Mouse (Mus musculus) forebrain, embryonic 12.5 days (tissue): ENCODE measurements around the gene Tmem59. TPM values are rescaled to one million over a fixed set of nuclear protein-coding genes. Genes with fewer than 3 reads are reported as not detected.

Source experiments
- ATAC-seq: fragments of 200-750 bp; cut with Nextera tagmentation; 2 replicates; pipeline ENCODE4 v1.8.0; 2017; ENCODE audit warnings: moderate TSS enrichment; ENCODE audit not compliant: low FRiP score
- H3K27ac ChIP-seq: fragments of 300-500 bp; sonication (generic); 2 replicates; pipeline ENCODE4 v1.5.1; 2016; ENCODE audit warnings: mild to moderate bottlenecking
- H3K27me3 ChIP-seq: fragments of 300-500 bp; sonication (generic); 2 replicates; pipeline ENCODE4 v1.6.1; 2016; ENCODE audit warnings: mild to moderate bottlenecking
- H3K36me3 ChIP-seq: fragments of 300-500 bp; sonication (generic); replicated peaks from 2 replicates; pipeline ENCODE4 v1.6.1; 2016; ENCODE audit warnings: mild to moderate bottlenecking
- H3K4me1 ChIP-seq: fragments of 300-500 bp; sonication (generic); 2 replicates; pipeline ENCODE4 v1.6.1; 2016
- H3K4me2 ChIP-seq: fragments of 300-500 bp; sonication (generic); 2 replicates; pipeline ENCODE4 v1.6.1; 2016; ENCODE audit warnings: mild to moderate bottlenecking, moderate library complexity
- H3K4me3 ChIP-seq: fragments of 300-500 bp; sonication (generic); replicated peaks from 2 replicates; pipeline ENCODE4 v1.5.1; 2016; ENCODE audit warnings: mild to moderate bottlenecking
- H3K9ac ChIP-seq: fragments of 300-500 bp; sonication (generic); 2 replicates; pipeline ENCODE4 v1.6.1; 2016; ENCODE audit warnings: mild to moderate bottlenecking
- H3K9me3 ChIP-seq: fragments of 300-500 bp; sonication (generic); 2 replicates; pipeline ENCODE4 v1.6.1; 2016
- WGBS: fragments of 180-500 bp; shearing (Covaris S2); methylation state at CpG from one replicate; pipeline ENCODE4 v1.1.7; 2016; 5-methylcytosine and 5-hydroxymethylcytosine counted together
- polyA plus RNA-seq: library from polyadenylated mRNA; unstranded; fragments of >200 nt; fragmentation: Nextera tagmentation; extraction: Ambion mirVana; gene quantifications from 2 replicates; pipeline ENCODE4 v1.2.1, GENCODE M21; 2016

The Tmem59 gene
- polyA plus RNA-seq, 1 experiment from 2014 or later, result 289 TPM

DNA sequence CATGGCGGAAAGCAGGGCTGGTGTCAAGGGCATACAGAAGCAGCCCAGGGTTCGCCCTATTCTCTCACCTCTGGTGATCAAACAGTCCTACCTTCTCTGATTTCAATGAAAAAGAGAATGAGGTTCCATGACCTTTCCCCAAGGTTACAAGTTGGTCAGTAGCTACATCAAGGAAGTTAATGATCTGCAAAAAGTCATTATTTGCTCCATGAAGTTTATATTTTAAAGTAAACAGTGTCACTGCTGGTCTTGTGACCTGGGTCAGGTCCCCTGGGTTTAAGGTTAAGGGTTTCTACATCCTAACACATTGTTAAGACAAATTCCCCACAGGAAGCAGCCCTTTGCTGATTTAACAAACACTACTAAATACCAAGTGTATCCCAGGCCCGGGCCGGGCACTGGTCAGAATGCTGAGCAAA is 21.2 kb upstream of the Tmem59 start:
- Histone ChIP-seq H3K27me3 (no peaks in the 10 kb centered on the region), H3K27ac (no peak overlapping the region), H3K4me2 (no peak overlapping the region), H3K4me3 (no peak overlapping the region), H3K36me3 (peaks cover 22% of the 10 kb centered on the region; the same call in 1 of the 2 replicates), H3K4me1 (no peaks in the 10 kb centered on the region), H3K9me3 (no peaks in the 10 kb centered on the region), H3K9ac (no peak overlapping the region)
- no peak for ATAC-seq
- 95% methylated on average over 4 of the region's 4 CpGs for WGBS

DNA sequence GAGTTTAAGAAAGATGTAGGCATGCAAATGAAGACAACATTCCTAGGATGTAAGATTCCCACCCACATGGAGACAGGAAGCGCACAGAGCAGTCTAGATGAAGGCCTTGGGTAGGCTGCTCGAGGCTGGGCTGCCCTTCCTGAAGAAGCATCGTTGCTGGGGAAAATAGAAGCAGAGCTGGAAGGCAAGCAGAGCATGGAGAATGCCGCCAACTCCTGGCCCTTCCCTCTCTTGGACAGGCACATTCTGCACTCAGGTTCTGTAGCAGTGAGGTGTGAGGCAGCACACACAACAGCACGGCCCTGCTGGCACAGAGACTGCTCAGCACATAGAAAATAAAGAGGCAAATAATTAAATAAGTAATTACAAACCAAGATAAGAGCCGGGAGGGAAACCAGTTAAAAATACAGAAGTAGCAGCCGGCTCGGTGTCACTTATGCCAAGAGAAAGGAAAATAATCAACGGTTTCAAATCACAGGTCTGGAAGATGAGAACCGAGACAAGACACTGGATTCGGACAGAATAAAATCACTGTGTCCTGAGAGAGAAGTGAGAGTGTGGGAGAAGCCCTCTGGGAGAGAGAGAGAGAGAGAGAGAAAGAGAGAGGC is 18.9 kb upstream of the Tmem59 start:
- WGBS, result 92% methylated on average over 11 of the region's 11 CpGs
- H3K27ac ChIP-seq, result no peak overlapping the region
- H3K9me3 ChIP-seq, result no peaks in the 10 kb centered on the region
- H3K9ac ChIP-seq, result no peak overlapping the region
- H3K4me3 ChIP-seq, result no peak overlapping the region
- H3K27me3 ChIP-seq, result no peaks in the 10 kb centered on the region
- 0 out of 2 replicates have a peak, but pooled peaks cover 5% of the 10 kb centered on the region for H3K4me1 ChIP-seq
- no peak overlapping the region for H3K4me2 ChIP-seq
- no peak for ATAC-seq
- peaks cover 16% of the 10 kb centered on the region; the same call in 1 of the 2 replicates for H3K36me3 ChIP-seq

DNA sequence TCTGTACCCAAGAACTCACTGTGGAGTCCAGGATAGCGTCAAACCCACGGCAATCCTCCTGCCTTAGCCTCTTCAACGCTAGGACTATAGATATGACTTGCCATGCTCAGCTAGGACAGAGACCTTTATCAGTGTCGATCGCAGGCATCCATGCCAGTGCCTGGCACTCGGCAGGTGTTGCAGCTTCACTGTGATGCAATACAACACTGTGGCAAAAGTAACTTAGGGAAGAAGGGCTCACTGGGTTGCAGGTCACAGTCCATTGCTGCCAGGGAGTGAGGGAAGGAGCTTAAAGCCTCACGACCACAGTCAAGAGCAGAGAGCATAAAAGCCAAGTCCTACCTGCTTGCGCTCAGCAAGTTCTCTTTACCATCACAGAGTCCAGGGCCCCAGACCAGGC is 18.0 kb upstream of the Tmem59 start:
- H3K27ac ChIP-seq, result no peak overlapping the region

DNA sequence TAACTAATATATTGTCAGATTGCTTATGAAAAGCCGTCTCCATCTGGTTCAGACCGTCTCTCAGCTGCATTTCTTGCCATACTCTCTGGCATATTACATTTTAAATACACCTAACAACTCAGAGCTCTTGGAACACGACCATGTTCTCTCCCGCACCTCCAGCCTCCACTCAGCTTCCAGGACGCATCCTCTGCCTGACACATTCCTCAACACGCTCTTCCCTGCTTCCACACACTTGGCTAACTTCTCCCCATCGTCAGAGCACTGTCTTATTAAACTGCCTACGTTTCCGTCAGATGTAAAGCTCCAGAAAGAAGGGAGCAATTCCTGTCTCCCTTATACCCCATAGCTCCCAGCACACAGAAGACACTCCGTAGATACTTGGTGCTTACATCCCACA is 14.9 kb upstream of the Tmem59 start:
- Histone ChIP-seq H3K27me3 (no peaks in the 10 kb centered on the region), H3K9ac (no peak overlapping the region), H3K36me3 (peaks cover 15% of the 10 kb centered on the region), H3K27ac (no peak overlapping the region), H3K4me3 (no peak overlapping the region), H3K4me1 (peaks cover 7% of the 10 kb centered on the region; the same call in 1 of the 2 replicates), H3K9me3 (no peaks in the 10 kb centered on the region), H3K4me2 (no peak overlapping the region)
- ATAC-seq, result no peak
- WGBS, result 93% methylated on average over 10 of the region's 10 CpGs

More for the DNA sequence above, 18.0 kb upstream of the Tmem59 start:
- H3K4me3 ChIP-seq, result no peak overlapping the region
- H3K4me1 ChIP-seq, result peaks cover 7% of the 10 kb centered on the region; the same call in 1 of the 2 replicates
- H3K27me3 ChIP-seq, result no peaks in the 10 kb centered on the region
- peaks cover 19% of the 10 kb centered on the region for H3K36me3 ChIP-seq
- no peaks in the 10 kb centered on the region for H3K9me3 ChIP-seq
- H3K4me2 ChIP-seq, result no peak overlapping the region
- WGBS, result 91% methylated on average over 8 of the region's 8 CpGs
- no peak for ATAC-seq
- no peak overlapping the region for H3K9ac ChIP-seq

DNA sequence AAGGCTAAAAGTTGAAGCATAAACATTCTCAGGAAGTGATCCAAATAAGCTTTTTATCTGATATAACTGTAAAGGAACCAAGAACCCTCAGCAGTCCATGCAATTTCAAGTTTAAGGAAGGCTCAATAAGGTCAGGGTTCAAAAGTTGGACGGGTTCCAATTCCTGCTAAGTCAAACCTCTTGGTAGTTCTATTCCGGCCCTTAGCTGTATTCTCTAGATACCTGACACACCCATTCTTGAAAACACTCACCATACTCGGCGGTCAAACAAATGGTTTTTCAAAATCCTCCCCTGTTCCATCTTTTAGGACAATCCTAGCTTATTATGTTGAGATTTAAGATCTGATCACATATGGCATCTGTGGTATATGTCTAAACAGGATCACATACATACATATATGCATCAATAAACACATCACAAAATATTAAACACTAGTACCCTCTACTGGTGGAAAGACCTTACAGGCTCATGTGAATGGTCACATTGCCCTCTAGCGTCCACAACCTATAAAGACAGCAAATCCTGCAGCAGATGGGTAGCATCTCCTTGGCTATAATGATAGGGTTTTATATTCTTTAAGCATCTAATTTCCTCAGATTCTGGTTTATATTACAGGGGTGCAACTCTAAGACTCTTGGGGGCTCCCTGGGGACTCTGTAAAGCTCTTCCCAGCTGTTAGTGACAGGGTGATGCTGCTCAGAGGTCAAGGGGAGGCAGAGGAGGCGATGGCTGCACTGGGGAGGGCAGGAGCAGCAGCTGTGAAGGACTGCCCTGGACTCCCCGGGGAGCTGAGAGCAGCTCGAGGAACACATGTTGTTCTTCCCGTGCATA is 14.2 kb upstream of the Tmem59 start:
- no peaks in the 10 kb centered on the region for H3K27me3 ChIP-seq
- peak; percentile 79 for ATAC-seq
- H3K4me1 ChIP-seq, result peaks cover 7% of the 10 kb centered on the region; the same call in 1 of the 2 replicates
- no peak overlapping the region for H3K9ac ChIP-seq
- H3K4me2 ChIP-seq, result no peak overlapping the region
- H3K4me3 ChIP-seq, result no peak overlapping the region
- WGBS, result 51% methylated on average over 9 of the region's 9 CpGs
- no peaks in the 10 kb centered on the region for H3K9me3 ChIP-seq
- no peak overlapping the region for H3K27ac ChIP-seq
- peaks cover 15% of the 10 kb centered on the region for H3K36me3 ChIP-seq

DNA sequence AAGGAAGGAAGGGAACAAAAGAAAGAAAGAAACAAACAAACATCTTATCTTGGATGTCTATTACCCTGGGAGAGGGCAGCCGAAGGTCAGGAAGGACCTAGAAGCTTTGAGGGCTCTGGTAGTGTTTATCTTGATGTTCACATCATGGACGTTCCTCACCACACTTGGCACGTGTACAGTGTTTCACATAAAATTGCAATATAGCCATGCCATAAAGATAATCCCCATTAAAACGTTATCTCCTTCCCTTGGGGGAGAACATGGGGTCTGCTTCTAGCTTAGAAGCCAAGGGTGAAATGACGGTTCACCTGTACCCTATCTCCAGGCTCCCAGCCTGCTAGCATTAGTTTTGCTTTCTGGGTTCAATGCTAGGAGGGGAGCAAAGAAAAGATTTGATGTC is 11.5 kb upstream of the Tmem59 start:
- Histone ChIP-seq H3K9me3 (no peaks in the 10 kb centered on the region), H3K4me1 (peaks cover 7% of the 10 kb centered on the region; the same call in 1 of the 2 replicates), H3K36me3 (peaks cover 9% of the 10 kb centered on the region), H3K27me3 (no peaks in the 10 kb centered on the region), H3K9ac (no peak overlapping the region), H3K4me2 (no peak overlapping the region), H3K4me3 (no peak overlapping the region), H3K27ac (no peak overlapping the region)
- 92% methylated on average over 5 of the region's 5 CpGs for WGBS
- no peak for ATAC-seq

DNA sequence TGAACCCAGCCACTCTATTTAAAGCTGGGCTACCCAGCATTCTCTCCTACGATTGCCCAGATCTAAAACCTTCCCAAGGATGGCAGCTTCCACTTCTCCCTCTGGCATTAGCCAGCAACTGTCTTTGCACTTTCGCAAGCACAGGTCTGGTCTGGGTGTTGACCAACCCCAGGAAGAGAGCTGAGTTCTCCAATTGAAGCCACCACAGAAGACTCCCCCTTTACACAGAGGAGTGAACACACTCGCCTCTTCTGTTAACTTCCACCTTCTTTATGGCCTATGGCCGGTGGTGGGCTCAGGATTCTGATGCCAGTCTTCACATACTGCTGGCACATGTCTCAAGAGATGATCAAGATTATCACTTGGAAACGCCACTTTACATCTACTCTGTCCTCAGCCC is 10.4 kb upstream of the Tmem59 start:
- peaks cover 14% of the 10 kb centered on the region for H3K36me3 ChIP-seq
- H3K4me2 ChIP-seq, result no peak overlapping the region
- 88% methylated on average over 5 of the region's 5 CpGs for WGBS
- peaks cover 7% of the 10 kb centered on the region; the same call in 1 of the 2 replicates for H3K4me1 ChIP-seq
- H3K9ac ChIP-seq, result no peak overlapping the region
- no peaks in the 10 kb centered on the region for H3K9me3 ChIP-seq
- no peak overlapping the region for H3K4me3 ChIP-seq
- no peak for ATAC-seq
- H3K27ac ChIP-seq, result no peak overlapping the region
- H3K27me3 ChIP-seq, result no peaks in the 10 kb centered on the region

DNA sequence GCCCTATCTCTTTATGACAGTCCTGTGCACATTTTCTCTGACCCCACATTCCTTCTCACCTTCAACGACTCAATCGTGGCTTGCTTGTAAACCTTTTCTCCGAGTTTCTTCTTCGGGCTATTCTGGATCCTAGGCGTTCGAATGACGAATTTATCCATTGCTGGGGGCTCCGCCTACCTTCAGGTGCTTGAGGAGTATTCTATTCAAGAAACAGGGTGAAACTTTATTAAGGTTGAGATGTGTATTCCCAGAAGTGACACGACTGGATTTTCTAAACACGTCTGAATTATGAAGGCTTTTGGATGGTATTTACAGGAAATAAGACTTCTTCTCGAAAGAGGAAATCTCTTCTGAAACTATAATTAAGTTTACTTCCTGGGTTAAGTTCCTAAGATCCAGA is 693 bp upstream of the Tmem59 start:
- ATAC-seq, result no peak
- Histone ChIP-seq H3K4me2 (peak overlapping the region; percentile 73), H3K9ac (peak overlapping the region; percentile 84), H3K27me3 (no peaks in the 10 kb centered on the region), H3K4me3 (peak overlapping the region; percentile 94), H3K4me1 (peaks cover 31% of the 10 kb centered on the region), H3K27ac (peak overlapping the region; percentile 97; the same call in 1 of the 2 replicates), H3K36me3 (peaks cover 29% of the 10 kb centered on the region), H3K9me3 (no peaks in the 10 kb centered on the region)
- 57% methylated on average over 11 of the region's 11 CpGs for whole genome bisulfite sequencing

DNA sequence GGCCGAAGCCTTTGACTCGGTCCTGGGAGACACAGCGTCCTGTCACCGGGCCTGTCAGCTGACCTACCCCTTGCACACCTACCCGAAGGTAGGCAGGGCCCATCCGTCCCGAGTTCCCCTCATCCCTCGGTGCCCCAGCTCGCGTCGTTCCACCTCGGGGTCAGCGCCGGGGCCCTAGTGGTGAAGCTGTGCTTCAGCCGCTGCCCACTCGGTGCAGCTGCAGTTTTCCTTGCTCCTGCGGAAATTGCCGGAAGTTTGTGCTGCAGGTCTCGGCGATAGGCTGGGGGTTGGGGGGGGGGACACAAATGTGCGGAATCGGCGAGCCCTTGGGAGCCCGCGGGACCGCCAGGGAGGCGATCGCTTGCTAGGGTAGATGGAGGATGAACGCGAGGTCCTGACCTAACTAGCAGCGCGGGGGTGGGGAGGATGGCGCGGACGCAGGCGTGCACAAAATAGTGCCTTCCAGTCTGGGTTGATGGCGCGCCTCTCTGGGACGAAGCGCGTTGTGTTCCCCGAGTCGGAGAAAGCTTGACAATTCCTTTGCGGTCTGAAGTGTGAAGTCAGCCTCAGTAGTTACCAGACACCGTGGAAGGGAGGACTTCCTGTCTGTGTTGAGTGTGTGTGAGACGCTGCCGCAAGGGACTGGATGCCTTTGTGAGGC is 761 bp downstream of the Tmem59 start, which contains the start of gene Tceanc2:
TSS of gene Tceanc2 (minus strand) at position 287 of the 661 bp plus-strand sequence.
- peak within 1 kb of the TSS; percentile 97 for H3K27ac ChIP-seq
- peaks cover 17% of the 10 kb centered on the region for H3K36me3 ChIP-seq
- peak; percentile 30 for ATAC-seq
- WGBS, result under 1% methylated on average over 47 of the region's 47 CpGs
- H3K9ac ChIP-seq, result peak within 1 kb of the TSS; percentile 84
- H3K9me3 ChIP-seq, result no peaks in the 10 kb centered on the region
- no peaks in the 10 kb centered on the region for H3K27me3 ChIP-seq
- H3K4me3 ChIP-seq, result peak within 1 kb of the TSS; percentile 94
- peaks cover 37% of the 10 kb centered on the region for H3K4me1 ChIP-seq
- H3K4me2 ChIP-seq, result peak within 1 kb of the TSS; percentile 73

DNA sequence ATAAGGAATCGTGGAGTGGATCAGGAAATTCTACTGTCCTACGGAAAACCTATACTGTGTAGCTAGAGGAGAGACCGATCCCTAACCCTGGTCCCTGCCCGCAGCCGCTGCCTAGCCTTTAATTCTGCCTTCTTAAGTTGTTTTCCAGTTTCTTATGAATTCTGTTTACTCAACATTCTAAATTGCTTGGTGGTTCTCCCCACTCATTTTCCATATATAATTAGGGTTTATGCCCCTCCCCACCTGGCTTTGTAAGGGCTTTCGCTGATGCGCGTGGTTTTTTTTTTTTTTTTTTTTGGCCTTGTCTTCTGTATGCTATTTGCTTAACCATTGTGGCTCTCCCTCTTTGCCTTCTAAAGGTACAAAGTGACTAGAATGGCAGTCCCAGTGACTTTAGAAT is 1.4 kb downstream of the Tmem59 start:
- H3K9ac ChIP-seq, result peak overlapping the region; percentile 84
- H3K4me3 ChIP-seq, result peak overlapping the region; percentile 94
- H3K4me2 ChIP-seq, result peak overlapping the region; percentile 67
- peaks cover 37% of the 10 kb centered on the region for H3K4me1 ChIP-seq
- H3K27ac ChIP-seq, result peak overlapping the region; percentile 97
- 9% methylated on average over 8 of the region's 8 CpGs for WGBS
- H3K27me3 ChIP-seq, result no peaks in the 10 kb centered on the region
- no peak for ATAC-seq
- no peaks in the 10 kb centered on the region for H3K9me3 ChIP-seq
- H3K36me3 ChIP-seq, result peaks cover 14% of the 10 kb centered on the region

DNA sequence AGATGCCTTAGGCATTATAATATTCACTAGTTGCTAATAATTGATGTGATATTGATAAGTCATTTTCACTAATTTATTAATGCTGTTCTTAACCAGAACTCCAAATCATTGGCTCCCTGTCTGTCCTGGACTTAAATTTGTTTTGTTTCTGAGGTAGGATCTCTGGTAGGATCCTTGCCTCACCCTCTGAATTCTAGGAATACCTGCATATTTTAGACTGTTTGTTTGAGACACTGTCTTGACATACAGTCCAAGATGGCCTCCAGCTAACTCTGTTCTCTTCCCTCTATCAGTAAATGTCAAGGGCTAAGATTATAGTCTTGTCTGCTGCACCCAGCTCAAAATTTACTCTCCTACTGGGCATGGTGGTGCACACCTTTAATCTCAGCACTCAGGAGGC is 2.5 kb downstream of the Tmem59 start:
- H3K4me1 ChIP-seq, result peaks cover 37% of the 10 kb centered on the region
- H3K4me2 ChIP-seq, result no peak overlapping the region
- ATAC-seq, result no peak
- H3K27ac ChIP-seq, result no peak overlapping the region
- H3K27me3 ChIP-seq, result no peaks in the 10 kb centered on the region
- H3K9ac ChIP-seq, result no peak overlapping the region
- H3K36me3 ChIP-seq, result 0 out of 2 replicates have a peak, but pooled peaks cover 3% of the 10 kb centered on the region
- H3K9me3 ChIP-seq, result no peaks in the 10 kb centered on the region
- no peak overlapping the region for H3K4me3 ChIP-seq

DNA sequence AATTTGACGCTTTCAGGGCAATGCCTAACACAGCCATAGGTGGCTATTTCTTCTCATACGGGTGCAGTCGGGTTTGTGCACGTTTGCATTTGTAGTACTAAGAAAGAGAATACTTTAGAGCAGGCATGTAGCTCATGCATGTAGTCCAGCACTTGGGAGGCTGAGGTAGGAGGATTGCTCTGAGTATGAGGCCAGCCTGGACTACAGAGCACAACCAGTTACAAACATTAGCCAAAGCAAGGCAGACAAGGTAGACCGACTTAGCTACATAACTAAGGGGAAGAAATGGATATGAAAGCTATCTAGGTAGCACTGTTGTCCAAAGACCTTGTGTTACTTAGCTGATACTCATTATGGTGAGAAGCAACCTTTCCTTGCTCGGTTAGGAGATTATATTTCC is 3.7 kb downstream of the Tmem59 start:
- H3K4me3 ChIP-seq, result no peak overlapping the region
- WGBS, result 86% methylated on average over 6 of the region's 6 CpGs
- H3K36me3 ChIP-seq, result peaks cover 10% of the 10 kb centered on the region
- H3K27ac ChIP-seq, result no peak overlapping the region
- no peaks in the 10 kb centered on the region for H3K9me3 ChIP-seq
- H3K27me3 ChIP-seq, result no peaks in the 10 kb centered on the region
- H3K4me1 ChIP-seq, result peaks cover 34% of the 10 kb centered on the region
- H3K9ac ChIP-seq, result no peak overlapping the region
- no peak for ATAC-seq
- no peak overlapping the region for H3K4me2 ChIP-seq
